Mouse (Mus musculus) spleen, adult 2 months (tissue): ENCODE results near the gene Bloc1s5.

Experiments
- CTCF ChIP-seq: fragments of 200-500 bp; IDR thresholded peaks from 2 replicates; pipeline ENCODE4 v1.5.1; 2011; ENCODE audit warnings: mild to moderate bottlenecking, inconsistent platforms; ENCODE audit not compliant: insufficient read depth, insufficient read length, insufficient replicate concordance; ENCODE audit errors: extremely low read depth
- POLR2A ChIP-seq: fragments of 200-500 bp; IDR thresholded peaks from 2 replicates; pipeline ENCODE4 v1.6.1; 2011; ENCODE audit warnings: low read depth, low read length, inconsistent platforms

- TF ChIP-seq CTCF (no peak), POLR2A (no peak)
Measured at GRCm38 (mm10) chr13:38650292-38650691, 15.4 kb upstream of the Bloc1s5 start.
